Mouse (Mus musculus): ENCODE results near the gene Inpp5d. TPM values are rescaled to one million over a fixed set of nuclear protein-coding genes. Genes with fewer than 3 reads are reported as not detected.

Gene Inpp5d
- polyA plus RNA-seq, 1 experiment from 2014 or later, result 7.5 TPM

GRCm38 (mm10) chr1:87620693-87621092, 581 bp downstream of the Inpp5d start:
- no peaks in the 10 kb centered on the region for H3K36me3 ChIP-seq (ENCODE audit: control insufficient read depth, insufficient read depth, low read length)
- H3K27ac ChIP-seq (ENCODE audit: low read depth, low read length), result peak overlapping the region; percentile 42; the same call in 1 of the 2 replicates
- 81% methylated on average over 6 of the region's 6 CpGs for WGBS
- peak overlapping the region; percentile 22 for H3K4me3 ChIP-seq (ENCODE audit: low read length)
- no peaks in the 10 kb centered on the region for H3K27me3 ChIP-seq (ENCODE audit: control insufficient read depth, insufficient read depth, low read length)
- H3K4me1 ChIP-seq (ENCODE audit: control insufficient read depth, insufficient read depth, low read length), result no peaks in the 10 kb centered on the region
- no peaks in the 10 kb centered on the region for H3K9me3 ChIP-seq (ENCODE audit: control insufficient read depth, low read length)
- peak overlapping the region; percentile 14; the same call in 1 of the 2 replicates for H3K9ac ChIP-seq (ENCODE audit: low read depth, low read length)
- H3K4me2 ChIP-seq (replicated peaks; ENCODE audit: low read depth, low read length), result peak overlapping the region; percentile 28; the same call in 1 of the 2 replicates
- peak; percentile 28; the same call in 1 of the 2 replicates for ATAC-seq (ENCODE audit: low FRiP score, low TSS enrichment)

- no peak overlapping the region for H3K27ac ChIP-seq (ENCODE audit: low read depth, low read length)
- ATAC-seq (ENCODE audit: low FRiP score, low TSS enrichment), result no peak
- H3K36me3 ChIP-seq (ENCODE audit: control insufficient read depth, insufficient read depth, low read length), result no peaks in the 10 kb centered on the region
- no peak overlapping the region for H3K9ac ChIP-seq (ENCODE audit: low read depth, low read length)
- peak overlapping the region; percentile 22; the same call in 1 of the 2 replicates for H3K4me3 ChIP-seq (ENCODE audit: low read length)
- H3K27me3 ChIP-seq (ENCODE audit: control insufficient read depth, insufficient read depth, low read length), result no peaks in the 10 kb centered on the region
- peak overlapping the region; percentile 28; the same call in 1 of the 2 replicates for H3K4me2 ChIP-seq (replicated peaks; ENCODE audit: low read depth, low read length)
- 83% methylated on average over 9 of the region's 9 CpGs for WGBS
- no peaks in the 10 kb centered on the region for H3K4me1 ChIP-seq (ENCODE audit: control insufficient read depth, insufficient read depth, low read length)
- no peaks in the 10 kb centered on the region for H3K9me3 ChIP-seq (ENCODE audit: control insufficient read depth, low read length)
These were observed 1.2 kb downstream of the Inpp5d start for GRCm38 (mm10) chr1:87621146-87621857.

- no peaks in the 10 kb centered on the region for H3K4me1 ChIP-seq (ENCODE audit: control insufficient read depth, insufficient read depth, low read length)
- H3K4me3 ChIP-seq (ENCODE audit: low read length), result no peak overlapping the region
- no peak overlapping the region for H3K4me2 ChIP-seq (replicated peaks; ENCODE audit: low read depth, low read length)
These were observed 1.8 kb downstream of the Inpp5d start for GRCm38 (mm10) chr1:87621858-87622279.

DNA sequence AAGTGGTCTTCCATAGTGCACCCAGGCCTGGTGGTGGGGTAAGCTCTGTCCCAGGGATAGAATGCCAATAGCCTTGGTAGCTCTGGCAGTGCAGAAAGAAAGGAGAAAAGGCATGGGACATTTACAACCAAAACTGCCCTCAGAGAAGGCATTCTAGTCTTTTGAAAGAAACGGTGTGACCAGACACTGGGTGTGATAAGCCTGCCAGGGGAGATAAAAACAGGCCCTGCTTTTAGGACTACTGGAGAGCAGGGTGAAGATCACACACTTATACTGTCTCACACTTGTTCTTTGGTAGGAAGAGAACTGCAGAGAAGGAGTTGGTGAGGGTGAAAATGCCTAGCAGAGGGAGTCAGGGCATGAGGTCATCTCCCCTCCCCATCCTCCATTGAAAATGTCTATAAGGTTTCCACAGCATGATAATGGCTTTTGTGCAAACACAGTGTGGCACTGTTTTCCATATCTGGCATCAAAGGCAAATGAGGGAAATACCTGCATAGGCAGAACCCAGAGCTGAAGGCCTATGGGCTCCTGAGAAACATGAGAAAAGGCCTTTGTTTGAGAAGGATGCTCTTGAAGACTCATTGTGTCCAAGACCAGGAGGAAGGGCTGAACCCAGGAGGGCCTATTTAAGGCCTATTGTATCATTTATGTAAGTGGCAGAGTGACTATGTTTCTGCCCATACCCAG, 4.0 kb downstream of the Inpp5d start:
- no peak for ATAC-seq (ENCODE audit: low FRiP score, low TSS enrichment)
- Histone ChIP-seq H3K9ac (ENCODE audit: low read depth, low read length) (no peak overlapping the region), H3K4me1 (ENCODE audit: control insufficient read depth, insufficient read depth, low read length) (no peaks in the 10 kb centered on the region), H3K4me2 (replicated peaks; ENCODE audit: low read depth, low read length) (no peak overlapping the region), H3K27ac (ENCODE audit: low read depth, low read length) (no peak overlapping the region), H3K9me3 (ENCODE audit: control insufficient read depth, low read length) (no peaks in the 10 kb centered on the region), H3K36me3 (ENCODE audit: control insufficient read depth, insufficient read depth, low read length) (no peaks in the 10 kb centered on the region), H3K27me3 (ENCODE audit: control insufficient read depth, insufficient read depth, low read length) (no peaks in the 10 kb centered on the region), H3K4me3 (ENCODE audit: low read length) (no peak overlapping the region)
- WGBS, result 79% methylated on average over 1 of the region's 1 CpGs

More at GRCm38 (mm10) chr1:87621858-87622279, 1.8 kb downstream of the Inpp5d start:
- Histone ChIP-seq H3K9me3 (ENCODE audit: control insufficient read depth, low read length) (no peaks in the 10 kb centered on the region), H3K27ac (ENCODE audit: low read depth, low read length) (no peak overlapping the region), H3K36me3 (ENCODE audit: control insufficient read depth, insufficient read depth, low read length) (no peaks in the 10 kb centered on the region), H3K9ac (ENCODE audit: low read depth, low read length) (no peak overlapping the region), H3K27me3 (ENCODE audit: control insufficient read depth, insufficient read depth, low read length) (no peaks in the 10 kb centered on the region)
- 61% methylated on average over 3 of the region's 3 CpGs for WGBS
- ATAC-seq (ENCODE audit: low FRiP score, low TSS enrichment), result no peak

DNA sequence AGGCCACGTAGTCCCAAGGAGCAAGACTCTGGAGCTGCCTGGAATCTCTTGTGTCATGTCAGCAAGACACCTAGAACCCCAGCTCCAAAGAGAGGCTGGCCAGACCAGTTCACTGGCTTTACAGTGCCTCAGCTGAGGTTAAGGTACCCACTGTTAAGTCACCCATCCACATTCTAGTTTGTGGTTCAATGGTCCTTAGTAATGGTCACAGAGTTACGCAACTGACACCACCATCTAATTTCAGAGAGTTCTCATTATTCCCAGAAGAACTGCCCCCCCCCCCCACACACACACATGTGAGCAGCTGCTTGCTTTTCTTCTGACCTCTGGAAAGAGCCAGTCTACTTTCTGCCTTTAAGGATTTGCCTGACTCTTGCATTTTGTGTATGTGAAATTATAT, 4.7 kb downstream of the Inpp5d start:
- WGBS, result 85% methylated on average over 2 of the region's 2 CpGs
- H3K4me2 ChIP-seq (replicated peaks; ENCODE audit: low read depth, low read length), result no peak overlapping the region
- H3K27me3 ChIP-seq (ENCODE audit: control insufficient read depth, insufficient read depth, low read length), result no peaks in the 10 kb centered on the region
- no peaks in the 10 kb centered on the region for H3K36me3 ChIP-seq (ENCODE audit: control insufficient read depth, insufficient read depth, low read length)
- H3K9me3 ChIP-seq (ENCODE audit: control insufficient read depth, low read length), result no peaks in the 10 kb centered on the region
- no peak overlapping the region for H3K4me3 ChIP-seq (ENCODE audit: low read length)
- no peaks in the 10 kb centered on the region for H3K4me1 ChIP-seq (ENCODE audit: control insufficient read depth, insufficient read depth, low read length)
- no peak for ATAC-seq (ENCODE audit: low FRiP score, low TSS enrichment)
- H3K9ac ChIP-seq (ENCODE audit: low read depth, low read length), result no peak overlapping the region
- H3K27ac ChIP-seq (ENCODE audit: low read depth, low read length), result no peak overlapping the region

DNA sequence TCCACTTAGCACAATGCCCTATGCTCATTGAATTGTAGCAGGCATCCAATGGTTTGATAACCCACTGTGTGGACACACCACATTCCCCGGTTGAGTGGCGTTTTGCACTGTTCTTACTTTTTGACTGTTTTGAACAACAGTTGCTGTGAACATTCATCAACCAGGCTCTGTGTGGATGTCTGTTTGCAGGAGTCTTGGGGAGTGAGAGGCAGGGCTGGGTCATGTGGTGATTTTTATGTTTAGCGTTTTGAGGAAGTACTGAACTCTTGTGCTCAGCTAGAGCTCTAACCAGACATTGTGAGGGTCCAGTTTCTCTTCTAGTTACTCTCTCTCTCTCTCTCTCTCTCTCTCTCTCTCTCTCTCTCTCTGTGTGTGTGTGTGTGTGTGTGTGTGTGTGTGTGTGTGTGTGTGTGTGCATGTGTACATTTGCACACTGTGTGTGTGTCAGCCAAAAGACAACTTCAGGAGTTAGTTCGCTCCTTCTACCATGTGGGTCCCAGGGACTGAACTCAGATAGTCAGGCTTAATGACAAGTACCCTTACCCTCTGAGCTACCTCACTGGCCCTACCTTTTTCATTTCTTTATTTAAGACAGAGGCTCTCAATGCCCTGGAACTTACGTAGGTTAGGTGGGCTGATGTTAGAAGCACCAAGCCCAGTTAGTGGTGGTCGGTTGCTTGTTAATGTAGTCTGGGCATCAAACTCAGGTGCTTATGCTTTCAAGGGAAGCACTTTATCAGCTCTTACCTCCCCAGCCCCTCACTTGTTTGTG, 5.3 kb downstream of the Inpp5d start:
- no peak overlapping the region for H3K4me3 ChIP-seq (ENCODE audit: low read length)
- H3K27me3 ChIP-seq (ENCODE audit: control insufficient read depth, insufficient read depth, low read length), result no peaks in the 10 kb centered on the region
- no peaks in the 10 kb centered on the region for H3K9me3 ChIP-seq (ENCODE audit: control insufficient read depth, low read length)
- H3K4me1 ChIP-seq (ENCODE audit: control insufficient read depth, insufficient read depth, low read length), result no peaks in the 10 kb centered on the region
- no peak overlapping the region for H3K27ac ChIP-seq (ENCODE audit: low read depth, low read length)
- H3K9ac ChIP-seq (ENCODE audit: low read depth, low read length), result no peak overlapping the region
- no peak overlapping the region for H3K4me2 ChIP-seq (replicated peaks; ENCODE audit: low read depth, low read length)
- ATAC-seq (ENCODE audit: low FRiP score, low TSS enrichment), result no peak
- H3K36me3 ChIP-seq (ENCODE audit: control insufficient read depth, insufficient read depth, low read length), result no peaks in the 10 kb centered on the region
- 86% methylated on average over 6 of the region's 6 CpGs for WGBS

- no peak for ATAC-seq (ENCODE audit: low FRiP score, low TSS enrichment)
These were observed 6.2 kb downstream of the Inpp5d start for GRCm38 (mm10) chr1:87626344-87626743.

DNA sequence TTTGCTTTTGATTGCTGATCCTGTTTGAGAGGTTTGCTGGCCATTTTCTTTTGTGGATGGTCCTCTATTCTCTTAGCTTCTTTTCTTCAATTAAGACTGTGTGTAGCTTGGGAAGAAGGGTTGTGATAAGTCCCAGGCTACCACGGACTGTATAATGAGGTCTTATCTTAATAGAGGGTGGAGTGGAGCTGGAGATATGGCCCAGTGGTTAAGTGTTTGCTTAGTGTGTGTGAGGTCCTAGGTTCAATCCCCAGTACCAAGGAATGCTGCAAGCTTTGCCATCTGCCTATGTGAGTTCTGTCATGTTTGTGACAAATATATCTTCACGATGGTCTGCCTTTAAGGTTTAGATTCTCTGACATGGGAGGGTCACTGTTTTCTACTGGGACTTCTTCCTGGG, 8.0 kb downstream of the Inpp5d start:
- Histone ChIP-seq H3K4me3 (ENCODE audit: low read length) (no peak overlapping the region), H3K36me3 (ENCODE audit: control insufficient read depth, insufficient read depth, low read length) (no peaks in the 10 kb centered on the region), H3K27me3 (ENCODE audit: control insufficient read depth, insufficient read depth, low read length) (no peaks in the 10 kb centered on the region), H3K9me3 (ENCODE audit: control insufficient read depth, low read length) (no peaks in the 10 kb centered on the region), H3K9ac (ENCODE audit: low read depth, low read length) (no peak overlapping the region), H3K4me2 (replicated peaks; ENCODE audit: low read depth, low read length) (no peak overlapping the region), H3K4me1 (ENCODE audit: control insufficient read depth, insufficient read depth, low read length) (no peaks in the 10 kb centered on the region), H3K27ac (ENCODE audit: low read depth, low read length) (no peak overlapping the region)
- no peak for ATAC-seq (ENCODE audit: low FRiP score, low TSS enrichment)
- WGBS, result 69% methylated on average over 2 of the region's 2 CpGs

More at GRCm38 (mm10) chr1:87626344-87626743, 6.2 kb downstream of the Inpp5d start:
- no peaks in the 10 kb centered on the region for H3K27me3 ChIP-seq (ENCODE audit: control insufficient read depth, insufficient read depth, low read length)
- no peak overlapping the region for H3K4me3 ChIP-seq (ENCODE audit: low read length)
- H3K9ac ChIP-seq (ENCODE audit: low read depth, low read length), result no peak overlapping the region
- no peak overlapping the region for H3K27ac ChIP-seq (ENCODE audit: low read depth, low read length)
- WGBS, result 33% methylated on average over 2 of the region's 2 CpGs
- no peaks in the 10 kb centered on the region for H3K4me1 ChIP-seq (ENCODE audit: control insufficient read depth, insufficient read depth, low read length)
- no peaks in the 10 kb centered on the region for H3K9me3 ChIP-seq (ENCODE audit: control insufficient read depth, low read length)
- H3K4me2 ChIP-seq (replicated peaks; ENCODE audit: low read depth, low read length), result no peak overlapping the region
- no peaks in the 10 kb centered on the region for H3K36me3 ChIP-seq (ENCODE audit: control insufficient read depth, insufficient read depth, low read length)
